Mouse (Mus musculus): ENCODE results near the gene Nol11.
"Not testable (repeated sequence)": the region's sequence is repeated elsewhere in the genome, so short reads cannot be mapped to it uniquely, and the experiment has no call there.

Gene Nol11

DNA sequence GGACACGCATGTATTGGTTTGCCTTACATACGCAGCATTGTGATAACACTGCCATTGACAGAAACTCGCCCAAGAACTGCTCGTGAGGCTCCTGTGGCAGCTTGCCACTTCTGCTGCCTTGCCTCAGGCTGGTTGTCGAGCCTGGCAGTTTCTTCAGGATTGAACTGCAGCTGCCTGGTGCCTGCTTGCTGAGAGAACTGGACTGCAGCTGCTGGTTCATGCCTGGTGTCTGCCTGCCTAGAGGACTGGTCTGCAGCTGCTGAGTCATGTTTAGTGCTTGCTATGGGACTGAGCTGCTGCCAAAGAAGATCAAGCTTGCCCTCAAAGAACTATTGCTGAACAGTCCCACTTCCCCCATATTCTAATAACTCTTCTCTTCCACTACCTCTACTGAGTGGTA lies 33.9 kb downstream of the Nol11 start:
- DNase-seq (ENCODE audit: extremely low spot score) = no peak

DNA sequence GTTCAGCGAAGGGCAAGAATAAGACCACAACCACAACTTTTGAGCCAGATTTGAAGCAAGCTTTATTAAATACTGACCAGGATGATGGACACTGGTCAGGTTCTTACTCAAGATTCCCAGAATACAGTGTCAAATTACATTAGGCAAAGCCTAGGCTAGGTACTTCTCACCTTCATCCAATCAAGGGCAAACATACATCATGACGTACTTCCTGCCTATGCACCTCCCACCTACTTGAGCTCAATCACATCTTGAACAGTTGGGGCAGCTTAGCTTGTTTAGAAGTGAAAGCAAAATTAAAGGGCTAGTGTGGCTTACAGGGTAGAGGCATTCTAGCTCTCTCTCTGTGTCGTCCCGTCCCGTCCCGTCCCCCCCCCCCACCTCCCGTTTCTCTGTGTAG lies 34.8 kb downstream of the Nol11 start:
- no peak for DNase-seq (ENCODE audit: extremely low spot score)

DNA sequence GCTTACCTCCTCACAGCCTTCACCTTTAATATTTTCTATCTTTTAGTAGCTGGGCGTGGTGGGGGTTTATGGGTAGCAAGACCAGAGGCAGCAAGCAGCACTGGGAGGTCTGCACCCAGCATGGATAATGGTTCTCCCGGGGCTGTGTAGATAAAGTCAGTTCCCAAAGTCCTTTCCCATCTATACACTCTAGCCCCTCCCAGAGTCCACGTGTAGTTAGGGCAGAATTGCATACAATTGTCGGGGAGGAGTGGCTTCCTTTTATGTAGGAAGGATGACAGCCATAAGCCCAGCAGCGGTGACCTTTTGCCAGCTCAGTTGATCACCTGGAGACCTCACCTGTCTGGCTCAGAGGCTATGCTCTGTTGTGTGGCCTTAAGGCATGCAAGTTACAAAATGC lies 35.5 kb downstream of the Nol11 start:
- DNase-seq (ENCODE audit: extremely low spot score) = no peak

DNA sequence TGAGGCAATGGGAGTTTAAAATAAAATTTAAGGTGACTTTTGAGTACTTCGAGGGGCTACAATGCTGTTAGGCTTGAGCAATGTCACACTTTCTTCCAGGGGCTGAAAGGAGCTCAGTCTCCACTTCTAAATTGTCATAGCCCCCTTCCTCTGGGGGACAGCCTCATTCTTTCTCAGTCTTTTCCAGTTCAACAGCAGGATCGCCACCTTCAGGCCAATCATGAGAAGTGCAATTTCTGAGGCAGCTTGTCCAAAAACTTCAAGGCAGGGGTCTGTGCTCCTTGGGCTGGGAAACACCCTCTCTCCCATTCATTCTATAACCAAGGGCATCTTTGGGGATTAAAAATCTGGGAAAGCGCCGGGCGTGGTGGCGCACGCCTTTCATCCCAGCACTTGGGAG lies 37.4 kb downstream of the Nol11 start:
- DNase-seq (ENCODE audit: extremely low spot score) = no peak

DNA sequence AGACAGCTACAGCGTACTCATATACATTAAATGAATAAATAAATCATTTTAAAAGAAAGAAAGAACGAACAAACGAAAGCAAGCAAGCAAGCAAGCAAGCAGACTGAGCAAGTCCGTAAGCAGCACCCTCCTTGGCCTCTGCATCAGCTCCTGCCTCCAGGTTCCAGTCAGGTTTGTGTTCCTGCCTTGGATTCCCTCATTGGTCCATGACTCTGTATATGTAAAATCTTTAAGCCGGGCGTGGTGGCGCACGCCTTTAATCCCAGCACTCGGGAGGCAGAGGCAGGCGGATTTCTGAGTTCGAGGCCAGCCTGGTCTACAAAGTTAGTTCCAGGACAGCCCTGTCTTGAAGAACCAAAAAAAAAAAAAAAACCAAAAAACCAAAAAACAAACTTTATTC lies 45.2 kb downstream of the Nol11 start:
- DNase-seq (ENCODE audit: extremely low spot score) = not testable (repeated sequence)

DNA sequence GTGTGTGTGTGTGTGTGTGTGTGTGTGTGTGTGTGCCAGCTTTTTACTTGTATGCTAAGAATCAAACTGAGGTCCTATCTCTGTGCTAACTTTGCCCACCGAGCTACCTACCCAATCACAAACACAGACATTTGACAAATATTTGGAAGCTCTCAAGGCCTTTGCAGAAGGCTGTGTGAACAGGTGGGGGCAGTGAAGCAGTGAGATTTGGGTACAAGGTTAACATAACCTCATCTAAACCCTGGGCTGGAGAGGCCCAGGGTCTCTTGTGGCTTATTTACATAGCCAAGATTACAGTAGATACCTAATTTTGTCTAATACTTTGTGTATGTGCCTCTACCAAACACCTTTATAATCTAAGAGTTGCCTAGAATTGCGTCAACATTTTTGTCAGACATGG lies 46.8 kb downstream of the Nol11 start:
- no peak for DNase-seq (ENCODE audit: extremely low spot score)

DNA sequence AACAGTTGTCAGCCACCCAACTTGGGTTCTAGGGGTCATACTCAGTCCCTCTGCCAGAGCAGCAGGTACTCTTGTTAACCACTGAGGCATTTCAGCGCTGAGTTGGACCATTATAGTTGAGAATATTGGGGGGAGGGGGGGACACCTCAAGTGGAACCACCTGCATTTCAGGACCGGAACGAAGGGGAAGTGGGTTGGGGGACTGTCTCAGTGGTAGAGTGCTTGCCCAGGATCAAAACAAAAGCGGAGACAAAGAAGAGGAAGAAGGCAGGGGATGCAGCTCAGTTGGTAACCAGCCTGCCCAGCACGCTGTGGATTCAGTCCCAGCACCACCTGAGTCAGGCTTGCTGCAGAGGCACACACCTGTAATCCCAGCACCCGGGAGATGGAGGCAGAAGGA lies 48.4 kb downstream of the Nol11 start:
- DNase-seq (ENCODE audit: extremely low spot score) = no peak

DNA sequence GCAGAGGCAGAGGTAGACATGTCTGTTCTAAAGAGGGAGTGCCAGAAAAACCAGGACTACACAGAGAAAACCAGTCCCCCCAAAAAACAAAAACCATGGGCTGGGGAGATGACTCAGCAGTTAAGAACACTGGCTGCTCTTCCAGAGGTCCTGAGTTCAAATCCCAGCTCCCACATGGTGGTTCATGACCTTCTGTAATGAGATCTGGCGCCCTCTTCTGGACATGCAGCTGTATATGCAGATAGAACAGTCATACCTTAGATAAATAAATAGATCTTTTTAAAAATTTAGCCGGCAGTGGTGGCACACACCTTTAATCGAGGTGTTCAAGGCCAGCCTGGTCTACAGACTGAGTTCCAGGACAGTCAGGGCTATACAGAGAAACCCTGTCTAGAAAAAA lies 50.5 kb downstream of the Nol11 start:
- no peak for DNase-seq (ENCODE audit: extremely low spot score)

DNA sequence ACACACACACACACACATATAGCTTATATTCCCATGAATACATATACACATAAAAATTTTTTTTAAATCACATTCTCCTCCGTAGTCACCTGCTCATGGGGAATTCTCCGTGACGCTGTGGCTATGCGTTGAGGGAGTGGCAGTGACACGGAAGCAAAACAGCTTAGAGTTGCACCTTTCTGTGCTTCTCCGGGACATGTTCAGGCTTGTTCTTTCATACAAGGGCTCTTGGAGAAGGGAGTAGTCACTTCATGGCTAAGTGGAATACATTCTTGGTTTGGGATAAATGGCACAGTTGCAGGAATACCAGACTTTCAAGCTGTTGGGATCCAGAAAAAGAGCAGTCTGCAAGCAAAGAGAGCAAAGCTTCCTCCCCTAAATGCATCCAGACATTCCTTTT lies 51.6 kb downstream of the Nol11 start:
- DNase-seq (ENCODE audit: extremely low spot score) = no peak

DNA sequence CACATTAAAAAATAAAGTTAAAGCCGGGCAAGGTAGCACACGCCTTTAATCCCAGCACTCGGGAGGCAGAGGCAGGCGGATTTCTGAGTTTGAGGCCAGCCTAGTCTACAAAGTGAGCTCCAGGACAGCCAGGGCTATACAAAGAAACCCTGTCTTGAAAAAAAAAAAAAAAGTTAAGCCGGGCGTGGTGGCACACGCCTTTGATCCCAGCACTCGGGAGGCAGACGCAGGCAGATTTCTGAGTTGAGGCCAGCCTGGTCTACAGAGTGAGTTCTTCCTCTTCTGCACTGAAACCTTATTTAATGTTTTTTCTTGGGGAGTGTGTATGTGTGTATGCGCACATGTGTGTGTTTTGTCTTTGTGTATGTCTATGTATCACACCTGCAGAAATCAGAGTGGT lies 52.7 kb downstream of the Nol11 start:
- not testable (repeated sequence) for DNase-seq (ENCODE audit: extremely low spot score)

DNA sequence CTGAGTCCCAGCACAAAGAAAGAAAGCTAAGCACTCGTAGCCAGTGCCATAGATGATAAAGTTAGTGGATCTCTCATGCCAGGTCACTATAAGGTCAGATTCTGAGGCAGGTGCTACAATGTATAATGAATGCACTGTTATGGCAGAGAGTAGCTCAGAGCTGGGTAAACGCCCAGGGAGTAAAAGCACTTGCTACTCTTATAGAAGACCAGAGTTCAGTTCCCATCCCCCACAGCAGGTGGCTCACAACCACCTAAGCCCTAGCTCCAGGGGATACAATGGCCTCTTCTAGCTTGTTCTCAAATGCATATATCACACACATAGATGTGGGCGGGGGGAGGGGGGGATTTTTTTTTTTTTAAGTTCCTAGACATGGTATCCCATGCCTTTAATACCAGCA lies 53.4 kb downstream of the Nol11 start:
- DNase-seq (ENCODE audit: extremely low spot score) = no peak

DNA sequence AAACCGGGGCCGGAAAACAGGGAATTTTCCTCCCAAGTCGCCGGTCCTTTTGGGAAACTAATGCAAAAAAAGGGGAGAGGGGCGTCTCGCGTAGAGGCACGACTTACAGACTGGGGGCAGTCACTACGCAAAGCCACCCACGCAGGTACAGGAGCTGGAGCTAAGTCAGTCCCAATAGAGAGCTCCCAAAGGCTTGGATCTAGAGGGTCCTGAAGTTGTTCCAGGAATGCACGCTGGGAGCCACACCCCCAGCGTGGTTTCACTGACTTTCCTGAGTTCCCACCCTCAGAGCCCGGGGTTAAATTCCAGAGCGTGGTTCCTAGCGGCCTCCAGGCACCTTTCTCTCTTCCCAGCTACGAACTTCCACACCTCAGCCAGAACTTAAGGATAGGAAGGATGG lies 56.8 kb downstream of the Nol11 start:
- no peak for DNase-seq (ENCODE audit: extremely low spot score)

DNA sequence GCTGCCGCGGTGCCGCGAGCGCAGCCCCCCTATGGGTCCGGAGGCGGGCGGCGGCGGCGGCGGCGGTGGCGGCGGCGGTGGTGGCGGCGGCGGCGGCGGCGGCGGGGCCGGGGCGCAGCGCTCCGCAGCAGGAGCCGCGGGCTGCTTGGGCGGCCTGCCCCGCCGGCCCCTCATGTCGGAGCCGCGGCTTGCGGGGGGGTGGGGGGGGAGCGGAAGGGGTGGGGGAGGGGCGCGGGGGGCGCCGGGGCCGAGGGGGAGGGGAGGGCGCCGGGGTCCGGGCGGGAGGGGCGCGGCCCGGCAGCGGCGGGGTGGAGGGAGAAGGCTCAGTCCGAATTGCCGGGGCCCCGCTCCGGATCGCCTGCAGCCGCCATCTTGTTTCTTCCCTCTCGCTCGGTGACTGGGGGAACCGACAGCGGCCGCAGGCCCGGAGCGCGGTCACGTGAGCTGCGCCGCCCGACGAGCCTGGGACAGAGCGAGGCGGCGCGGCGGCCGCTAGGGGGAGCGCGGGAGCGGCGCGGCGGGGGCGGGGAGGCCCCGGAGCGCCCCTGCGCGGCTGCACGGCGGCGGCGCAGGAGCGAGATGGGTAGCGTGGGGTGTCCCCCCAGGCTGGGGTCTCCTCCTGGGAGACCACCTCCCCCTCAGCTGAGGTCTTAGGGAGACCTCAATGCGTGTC lies 57.3 kb downstream of the Nol11 start, which contains the start of gene Bptf:
Bptf (minus strand) TSS at position 379 of the 673 bp plus-strand sequence.
- peak; percentile 88 for DNase-seq (ENCODE audit: extremely low spot score)

DNA sequence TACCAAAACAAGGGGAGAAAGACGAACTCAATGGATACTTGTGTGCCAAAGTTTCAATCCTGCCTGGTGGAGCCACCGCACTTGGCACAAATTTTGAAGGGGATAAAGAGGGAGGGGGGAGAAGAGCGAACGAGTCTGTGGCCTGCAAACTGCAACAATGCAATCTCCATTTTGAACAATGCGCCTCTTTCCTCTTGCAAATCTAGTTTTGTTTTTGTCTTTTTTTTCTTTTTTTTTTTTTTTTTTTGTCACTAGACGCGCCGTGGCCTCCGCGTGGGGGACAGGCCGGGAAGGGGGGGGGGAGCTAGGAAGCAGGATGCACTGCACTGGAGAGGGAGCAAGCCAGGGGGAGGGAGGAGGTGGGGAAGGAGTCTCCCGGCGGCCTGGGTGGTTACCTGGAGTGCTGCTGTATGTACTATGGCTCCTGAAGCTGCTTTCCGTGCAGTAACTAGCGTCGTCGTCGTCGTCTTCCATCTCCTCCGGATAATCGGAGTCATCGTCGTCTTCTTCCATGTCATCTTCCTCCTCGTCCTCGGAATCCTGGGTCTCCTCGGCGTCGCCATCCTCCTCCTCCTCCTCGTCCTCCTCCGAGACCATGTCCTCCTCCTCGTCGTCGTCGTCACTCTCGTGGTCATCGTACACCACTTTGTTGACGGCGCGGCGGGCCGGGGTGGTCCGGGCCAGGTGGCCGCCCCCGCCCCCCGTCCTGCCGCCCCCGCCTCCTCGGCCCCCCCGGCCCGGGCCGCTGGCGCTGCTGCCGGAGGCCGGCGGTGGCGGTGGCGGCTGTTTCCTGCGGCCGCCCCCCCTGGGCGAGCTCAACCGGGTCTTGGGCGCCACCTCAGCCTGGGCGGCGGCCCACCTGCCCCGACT lies 58.1 kb downstream of the Nol11 start:
- peak; percentile 80 for DNase-seq (ENCODE audit: extremely low spot score)

DNA sequence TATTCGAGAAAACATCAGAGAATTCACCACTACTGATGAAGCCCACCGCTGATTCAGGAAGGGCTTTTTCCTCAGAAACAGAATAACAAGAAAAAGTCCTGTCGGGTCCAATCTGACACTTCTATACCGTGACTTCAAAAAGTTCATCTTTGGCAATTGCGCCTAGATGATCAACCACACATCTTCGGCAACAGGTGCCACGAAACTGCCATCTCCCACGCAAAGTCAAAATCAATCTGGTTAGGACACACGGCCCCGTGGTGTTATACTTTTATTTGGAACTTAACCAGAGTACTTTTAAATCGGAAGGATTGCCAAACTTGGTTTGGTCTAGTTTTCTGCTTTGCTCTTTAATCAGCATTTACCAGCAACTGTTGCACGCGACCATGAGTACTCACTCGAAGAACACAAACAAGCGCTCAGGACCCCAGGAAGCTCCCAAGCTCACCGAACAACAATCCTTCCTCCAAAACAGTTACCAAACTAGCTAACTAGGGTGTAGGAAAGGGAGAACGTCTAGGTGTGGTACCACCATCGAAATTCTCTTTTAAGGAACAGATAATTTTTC lies 58.9 kb downstream of the Nol11 start:
- DNase-seq (ENCODE audit: extremely low spot score) = no peak

DNA sequence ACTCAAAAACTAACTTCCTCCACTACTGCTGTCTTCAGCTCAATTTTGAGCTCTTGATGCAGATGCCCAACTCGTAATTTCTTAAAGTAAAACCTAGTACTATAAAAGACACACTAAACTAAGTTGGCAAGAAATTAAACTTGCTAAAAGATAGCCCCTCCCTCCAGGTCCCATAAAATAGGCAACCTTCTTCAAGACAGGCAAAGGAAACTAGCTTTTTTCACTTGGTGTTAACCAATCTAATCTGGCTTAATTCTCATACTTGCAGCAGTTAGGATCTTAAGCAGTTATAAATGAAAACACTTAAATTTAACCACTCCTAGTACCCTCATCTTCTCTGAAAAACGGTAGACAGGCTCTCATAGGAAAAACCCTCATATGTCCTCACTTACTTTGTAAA lies 59.5 kb downstream of the Nol11 start:
- DNase-seq (ENCODE audit: extremely low spot score) = no peak

DNA sequence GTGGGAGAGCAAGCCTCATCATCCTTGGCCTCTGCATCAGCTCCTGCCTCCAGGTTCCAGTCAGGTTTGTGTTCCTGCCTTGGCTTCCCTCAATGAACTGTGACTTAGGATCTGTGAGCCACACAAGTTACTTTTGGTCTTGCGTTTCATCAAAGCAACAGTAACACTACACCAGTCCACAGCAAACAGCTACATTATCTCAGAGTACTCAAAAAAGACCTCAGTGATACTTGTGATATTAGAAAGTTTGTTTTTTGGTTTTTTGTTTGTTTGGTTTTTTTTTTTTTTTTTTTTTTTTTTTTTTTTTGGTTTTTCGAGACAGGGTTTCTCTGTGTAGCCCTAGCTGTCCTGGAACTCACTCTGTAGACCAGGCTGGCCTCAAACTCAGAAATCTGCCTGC lies 62.5 kb downstream of the Nol11 start:
- DNase-seq (ENCODE audit: extremely low spot score) = not testable (repeated sequence)

DNA sequence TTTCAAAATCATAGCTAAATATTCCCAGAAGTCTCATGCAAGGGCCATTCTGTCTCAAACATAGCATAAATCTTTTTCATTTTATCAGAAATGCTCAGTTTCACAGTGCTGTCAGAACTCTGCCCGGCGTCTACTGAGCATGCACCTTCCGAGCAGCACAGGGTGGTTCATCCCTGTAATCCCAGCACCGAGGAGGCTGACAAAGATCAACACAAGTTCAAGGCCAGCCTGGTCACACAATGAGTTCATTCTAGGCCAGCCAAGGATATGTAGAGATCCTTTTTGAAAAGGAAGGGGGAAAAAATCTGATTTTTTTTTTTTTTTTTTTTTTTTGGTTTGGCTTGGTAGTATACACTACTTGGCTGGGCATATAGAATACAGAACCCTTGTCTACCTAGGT lies 64.2 kb downstream of the Nol11 start:
- no peak for DNase-seq (ENCODE audit: extremely low spot score)

DNA sequence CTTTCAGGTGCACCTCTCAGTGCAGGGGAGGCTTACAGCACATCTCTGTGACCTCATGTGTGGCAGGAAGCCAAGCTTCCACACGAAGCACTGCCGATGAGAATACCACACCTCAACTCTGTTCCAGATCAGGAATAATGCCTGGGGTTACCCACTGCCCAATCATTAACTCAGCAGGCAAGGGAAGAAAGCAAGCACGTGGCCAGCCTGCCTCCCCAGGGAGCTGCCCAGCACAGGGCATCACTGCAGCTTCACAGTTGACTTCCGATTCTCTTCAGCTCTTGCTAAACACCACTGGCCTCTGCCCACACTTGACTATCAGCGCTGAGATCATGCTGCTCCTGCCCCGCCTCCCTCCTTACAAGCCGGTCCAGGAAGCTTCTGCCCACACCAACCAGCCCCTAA lies 64.9 kb downstream of the Nol11 start:
- DNase-seq (ENCODE audit: extremely low spot score) = no peak

DNA sequence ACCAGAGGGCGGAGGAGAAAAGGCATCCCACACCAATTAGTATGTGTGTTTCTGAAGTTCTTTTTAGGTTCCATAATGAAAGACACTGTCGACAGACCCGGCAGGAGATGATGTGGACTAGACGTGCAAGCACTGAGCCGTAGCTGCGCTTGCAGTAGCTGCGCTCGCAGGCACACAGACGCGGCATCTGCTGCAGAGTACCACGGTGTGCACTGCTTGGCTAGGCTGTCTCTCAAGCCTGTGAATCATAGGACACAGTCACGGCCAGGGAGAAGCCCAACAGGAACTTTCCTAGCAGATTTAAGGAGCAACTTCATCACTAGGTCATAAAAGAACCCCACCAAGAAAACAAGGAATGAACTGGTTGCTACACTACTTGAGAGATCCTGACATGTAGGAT lies 71.4 kb downstream of the Nol11 start:
- no peak for DNase-seq (ENCODE audit: extremely low spot score)

Measured in embryo, embryonic 9.5 days (tissue).